Mouse (Mus musculus) frontal cortex, adult 2 months (tissue): ENCODE measurements around the gene Zfp819. TPM values are rescaled to one million over a fixed set of nuclear protein-coding genes. Genes with fewer than 3 reads are reported as not detected.

Source experiments
- DNase-seq, 2 experiments: peaks; one replicate each; pipeline ENCODE4 v3.0.0; 2022; ENCODE audit warnings: low spot score in 1 of 2; ENCODE audit errors: extremely low spot score in 1 of 2
- polyA plus RNA-seq: library from polyadenylated mRNA; depleted of rRNA; stranded (reverse); fragments of >200 nt; gene quantifications from 2 replicates; pipeline ENCODE4 v1.2.3, GENCODE M21; 2012; rRNA removed

Gene Zfp819
- polyA plus RNA-seq = 0.11 and 0.16 TPM in 2 replicates

DNA sequence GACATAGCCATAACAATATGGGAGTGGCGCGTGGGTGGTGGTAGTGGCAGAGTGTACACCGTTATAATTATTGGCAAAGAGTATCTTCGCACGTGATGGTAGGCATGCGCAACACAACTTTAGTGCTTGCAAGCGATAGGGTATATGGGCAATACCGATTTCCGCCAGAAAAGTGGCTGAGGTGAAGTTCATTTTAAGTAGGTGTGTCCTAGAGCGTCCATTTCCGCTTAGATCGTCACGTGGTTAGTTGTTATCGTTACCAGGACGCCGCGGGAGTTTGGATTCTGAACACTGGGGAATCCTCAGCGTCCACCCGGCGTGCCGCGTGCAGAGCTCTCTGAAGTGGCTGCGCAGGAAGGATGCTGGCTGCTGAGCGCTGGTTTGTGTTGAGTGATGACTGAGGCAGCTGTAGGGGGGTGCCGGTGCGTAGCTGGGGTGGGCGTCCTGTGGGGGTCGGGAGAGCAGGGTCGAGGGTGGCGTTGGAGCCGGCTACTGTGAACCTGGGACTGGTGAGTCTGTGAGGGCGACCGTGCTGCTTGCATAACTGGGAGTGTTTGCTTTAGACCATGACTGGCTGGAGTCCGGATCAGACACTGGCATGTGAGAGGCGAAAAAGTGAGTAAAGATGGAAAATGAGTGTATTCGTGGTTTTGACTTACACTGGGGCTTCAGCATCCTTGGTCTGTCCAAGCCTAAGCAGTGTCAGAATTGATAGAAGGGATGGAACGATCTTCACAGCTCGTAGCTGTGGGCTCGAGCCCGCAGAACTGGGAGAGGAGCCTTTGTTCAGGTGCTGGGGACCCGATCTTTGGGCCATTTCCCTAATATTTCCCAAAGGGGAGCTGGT is at the start of gene Zfp819:
TSS of gene Zfp819 (plus strand) at position 274 of the 847 bp plus-strand sequence.
- DNase-seq = peak; percentile 64 to 79

DNA sequence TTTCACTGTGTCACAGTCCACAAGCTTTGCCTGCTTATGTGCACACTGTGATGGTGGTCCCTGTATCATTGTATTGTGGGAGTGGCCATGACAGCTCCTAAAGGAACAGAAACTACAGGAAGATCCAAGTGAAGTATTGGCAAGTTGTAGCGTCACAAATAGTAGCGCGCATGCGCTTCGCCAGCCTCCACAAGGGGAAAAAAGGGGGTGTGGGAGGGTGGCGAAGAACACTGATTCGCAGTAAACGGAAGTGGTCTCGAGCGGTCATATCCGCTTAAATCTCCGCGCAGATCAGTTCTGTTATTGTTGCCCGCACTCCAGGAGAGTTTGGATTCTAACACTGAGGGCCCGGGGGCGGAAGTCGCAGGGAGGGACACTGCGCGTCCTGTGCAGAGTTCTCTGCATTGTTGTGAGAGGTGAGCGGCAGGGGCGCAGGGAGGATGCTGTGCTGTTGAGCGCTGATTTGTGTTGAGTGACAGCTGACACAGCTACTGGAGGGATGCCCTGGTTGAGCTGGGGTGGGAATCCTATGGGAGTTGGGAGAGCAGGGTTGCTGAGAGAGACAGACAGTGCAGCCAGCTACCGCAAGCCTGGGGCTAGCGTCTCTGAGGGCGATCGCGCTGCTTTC is 44.8 kb upstream of the Zfp819 start, which contains the start of gene Zfp658:
TSS of gene Zfp658 (plus strand) at position 251 of the 628 bp plus-strand sequence.
- DNase-seq = peak; percentile 74 to 91

- no peak for DNase-seq
These were observed 44.3 kb upstream of the Zfp819 start for GRCm38 (mm10) chr7:43562651-43563070.

DNA sequence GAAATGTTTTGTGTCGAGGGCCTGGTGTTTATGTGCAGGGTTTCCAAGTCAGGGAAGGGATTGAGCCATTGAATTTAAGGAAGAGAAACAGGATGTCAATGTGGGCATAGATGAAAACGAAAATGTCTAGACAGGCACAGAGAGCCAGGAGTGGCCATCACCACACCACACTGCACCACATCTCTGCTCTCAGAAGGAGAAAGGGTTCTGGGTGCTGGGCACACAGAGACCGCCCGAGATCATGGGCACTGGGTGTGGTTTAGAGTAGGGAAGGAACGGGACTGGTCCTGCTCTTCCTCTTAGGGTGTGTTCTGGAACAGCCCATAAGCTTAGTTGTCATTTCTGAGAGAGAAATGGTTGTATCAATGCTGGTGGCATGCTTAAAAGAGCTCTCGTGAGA is 43.7 kb upstream of the Zfp819 start:
- DNase-seq = no peak

DNA sequence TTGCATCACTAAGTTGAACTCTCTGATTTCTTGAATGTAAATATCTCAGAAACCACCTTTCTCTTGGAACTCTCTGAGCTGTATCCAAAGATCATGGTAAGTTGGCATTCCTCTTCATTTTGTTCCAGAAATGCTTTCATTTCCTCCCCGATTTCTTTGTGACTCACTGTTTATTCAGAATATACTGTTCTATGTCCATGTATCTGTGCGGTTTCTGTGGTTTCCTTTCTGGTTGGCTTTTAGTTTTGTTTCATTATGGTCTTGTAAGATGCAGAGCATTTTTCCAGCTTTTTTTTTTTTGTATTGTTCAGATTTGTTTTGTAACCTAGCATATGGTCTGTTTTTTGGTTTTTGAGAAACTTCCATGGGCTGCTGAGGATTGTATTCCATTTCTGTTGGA is 35.8 kb upstream of the Zfp819 start:
- DNase-seq = no peak

- DNase-seq = peak; percentile 95 to 97
These were observed 27.4 kb upstream of the Zfp819 start, which contains the start of gene Zfp719 for GRCm38 (mm10) chr7:43579440-43580171. Gene Zfp719 (plus strand): TSS chr7:43579610.

GRCm38 (mm10) chr7:43580526-43580925 is 26.4 kb upstream of the Zfp819 start:
- peak in 1 of 2 experiments; percentile 22 for DNase-seq

GRCm38 (mm10) chr7:43584790-43585189 is 22.2 kb upstream of the Zfp819 start:
- DNase-seq = no peak

DNA sequence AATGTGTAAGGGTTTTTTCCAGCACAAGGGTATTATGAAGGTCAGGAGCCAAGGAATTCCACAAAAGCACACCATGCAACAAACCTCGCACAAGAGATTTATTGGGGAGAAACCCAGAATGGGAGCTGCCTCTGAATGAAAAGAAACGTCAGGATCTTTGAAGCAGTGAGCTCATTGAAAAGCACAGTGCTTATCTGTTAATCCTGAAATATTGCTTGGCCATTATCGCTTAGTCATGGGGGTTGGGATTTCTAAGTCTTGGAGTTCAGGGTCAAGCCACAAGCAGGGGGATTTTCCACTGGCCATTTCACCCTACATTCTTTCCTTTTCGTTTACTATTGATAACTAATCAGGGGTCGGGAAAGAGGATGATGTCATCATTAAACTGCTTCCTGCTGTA is 5.1 kb upstream of the Zfp819 start:
- no peak for DNase-seq

- no peak for DNase-seq
These were observed 846 bp downstream of the Zfp819 start for GRCm38 (mm10) chr7:43607743-43608287.

- DNase-seq = no peak
These were observed 1.4 kb downstream of the Zfp819 start for GRCm38 (mm10) chr7:43608316-43608824.

- DNase-seq = no peak
These were observed 7.0 kb downstream of the Zfp819 start for GRCm38 (mm10) chr7:43613816-43614551.

GRCm38 (mm10) chr7:43622927-43623326 is 16.0 kb downstream of the Zfp819 start:
- DNase-seq = no peak

DNA sequence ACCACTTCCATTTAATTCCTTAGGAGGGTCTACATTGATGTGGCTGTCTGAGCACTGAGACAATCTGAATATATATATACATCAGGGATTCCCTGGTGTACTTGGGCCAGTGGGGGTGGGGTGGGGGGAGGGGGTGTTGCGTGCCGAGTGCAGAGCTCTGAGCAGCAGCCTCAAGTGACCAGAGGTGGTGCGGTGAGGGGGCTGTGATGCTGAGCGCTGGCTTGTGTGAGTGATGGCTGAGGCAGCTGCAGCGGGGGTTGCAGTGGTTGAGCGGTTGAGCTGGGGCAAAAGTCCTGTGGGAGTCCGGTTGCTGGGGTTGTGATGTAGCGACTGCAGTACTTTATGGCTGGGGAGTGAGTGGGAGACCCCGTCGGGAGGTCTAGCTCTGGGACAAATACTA is 16.9 kb downstream of the Zfp819 start:
- no peak for DNase-seq

GRCm38 (mm10) chr7:43625065-43625464 is 18.1 kb downstream of the Zfp819 start:
- no peak for DNase-seq

DNA sequence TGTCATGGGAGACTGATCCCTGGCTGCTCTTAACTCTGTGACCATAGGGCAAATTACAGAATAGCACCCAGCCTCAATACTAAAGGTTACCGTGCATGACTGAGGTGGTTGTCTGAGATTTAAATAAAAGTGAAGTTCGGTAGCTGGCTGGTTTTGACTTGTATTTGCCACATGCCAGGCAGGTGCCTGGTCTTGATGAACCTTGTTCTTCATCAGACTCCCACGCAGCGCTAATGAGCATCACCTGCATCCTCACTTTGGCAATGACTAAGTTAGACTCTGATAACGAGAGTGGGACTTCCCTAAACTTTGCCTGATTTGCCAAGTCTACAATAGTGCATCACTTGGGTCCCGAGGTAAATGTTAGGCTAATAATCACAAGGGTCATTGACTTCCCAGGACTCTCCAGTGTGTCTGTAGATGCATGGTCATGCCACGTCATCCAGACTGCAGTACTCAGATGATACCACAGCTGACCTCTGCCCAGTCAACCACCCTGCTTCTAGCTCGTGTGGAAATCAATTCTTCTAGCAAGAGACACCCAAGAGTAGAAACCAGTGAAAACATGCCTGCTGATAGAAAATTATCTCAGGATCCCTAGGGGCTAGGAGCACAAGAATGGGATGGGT is 18.9 kb downstream of the Zfp819 start:
- DNase-seq = no peak

DNA sequence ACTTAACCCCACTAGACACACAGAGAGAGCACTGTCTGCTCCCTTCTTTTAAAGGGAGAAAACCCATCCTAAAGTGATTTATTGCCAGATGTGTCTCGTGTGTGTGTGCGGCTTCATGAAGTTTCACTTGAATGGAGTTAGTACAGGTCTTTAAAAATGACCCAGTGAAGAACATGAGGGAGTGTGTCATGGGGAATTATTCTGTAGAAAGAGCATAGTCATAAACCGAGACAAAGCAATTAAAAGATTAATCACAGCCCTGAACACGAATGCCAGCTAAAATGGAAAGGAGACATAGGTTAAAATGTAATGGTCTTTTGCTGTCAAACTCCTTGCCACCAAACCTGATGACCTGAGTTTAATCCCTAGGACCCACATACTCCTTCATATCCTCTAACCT is 27.0 kb downstream of the Zfp819 start:
- DNase-seq = no peak

DNA sequence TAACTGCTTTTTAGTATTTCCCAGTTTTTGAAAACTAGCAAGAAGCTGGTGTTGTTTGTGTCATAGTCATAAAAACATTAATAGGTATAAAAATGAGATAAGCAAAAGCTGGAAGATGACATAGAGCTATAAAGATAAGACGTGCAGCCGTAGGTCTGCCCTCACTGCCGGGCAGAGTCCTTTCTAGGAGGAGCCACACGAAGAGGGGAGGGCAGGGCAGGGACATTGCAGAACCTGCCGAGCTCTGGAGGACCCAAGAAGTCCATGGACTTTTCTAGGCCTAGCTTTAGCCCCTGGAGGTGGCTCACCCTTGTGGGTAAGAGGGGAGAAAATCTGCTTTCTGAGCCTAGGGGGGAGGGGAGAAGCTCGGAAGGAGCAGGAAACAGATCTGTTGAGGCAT is 27.5 kb downstream of the Zfp819 start, which contains the start of gene Ceacam18:
TSS of gene Ceacam18 (plus strand) at position 208 of the 400 bp plus-strand sequence.
- no peak for DNase-seq

GRCm38 (mm10) chr7:43636194-43636593 is 29.2 kb downstream of the Zfp819 start:
- DNase-seq = no peak
